Mouse (Mus musculus) forebrain, embryonic 12.5 days (tissue): ENCODE measurements around the gene Ppp1r14c. TPM values are rescaled to one million over a fixed set of nuclear protein-coding genes. Genes with fewer than 3 reads are reported as not detected.

Experiments
- ATAC-seq: fragments of 200-750 bp; cut with Nextera tagmentation; 2 replicates; pipeline ENCODE4 v1.8.0; 2017; ENCODE audit warnings: moderate TSS enrichment; ENCODE audit not compliant: low FRiP score
- H3K27ac ChIP-seq: fragments of 300-500 bp; sonication (generic); 2 replicates; pipeline ENCODE4 v1.5.1; 2016; ENCODE audit warnings: mild to moderate bottlenecking
- H3K27me3 ChIP-seq: fragments of 300-500 bp; sonication (generic); 2 replicates; pipeline ENCODE4 v1.6.1; 2016; ENCODE audit warnings: mild to moderate bottlenecking
- H3K36me3 ChIP-seq: fragments of 300-500 bp; sonication (generic); replicated peaks from 2 replicates; pipeline ENCODE4 v1.6.1; 2016; ENCODE audit warnings: mild to moderate bottlenecking
- H3K4me1 ChIP-seq: fragments of 300-500 bp; sonication (generic); 2 replicates; pipeline ENCODE4 v1.6.1; 2016
- H3K4me2 ChIP-seq: fragments of 300-500 bp; sonication (generic); 2 replicates; pipeline ENCODE4 v1.6.1; 2016; ENCODE audit warnings: mild to moderate bottlenecking, moderate library complexity
- H3K4me3 ChIP-seq: fragments of 300-500 bp; sonication (generic); replicated peaks from 2 replicates; pipeline ENCODE4 v1.5.1; 2016; ENCODE audit warnings: mild to moderate bottlenecking
- H3K9ac ChIP-seq: fragments of 300-500 bp; sonication (generic); 2 replicates; pipeline ENCODE4 v1.6.1; 2016; ENCODE audit warnings: mild to moderate bottlenecking
- H3K9me3 ChIP-seq: fragments of 300-500 bp; sonication (generic); 2 replicates; pipeline ENCODE4 v1.6.1; 2016
- WGBS: fragments of 180-500 bp; shearing (Covaris S2); methylation state at CpG from one replicate; pipeline ENCODE4 v1.1.7; 2016; 5-methylcytosine and 5-hydroxymethylcytosine counted together
- microRNA-seq: library from miRNA; unstranded; fragments of <30 nt; microRNA quantifications from one replicate; pipeline ENCODE4, GENCODE M21; 2017
- polyA plus RNA-seq: library from polyadenylated mRNA; unstranded; fragments of >200 nt; fragmentation: Nextera tagmentation; extraction: Ambion mirVana; gene quantifications from 2 replicates; pipeline ENCODE4 v1.2.1, GENCODE M21; 2016

Gene Ppp1r14c
- polyA plus RNA-seq, 1 experiment from 2014 or later, result 8.0 TPM

GRCm38 (mm10) chr10:3507484-3508221 lies 141.8 kb downstream of the Ppp1r14c start:
- Histone ChIP-seq H3K4me3 (no peak overlapping the region), H3K9ac (no peak overlapping the region), H3K27ac (no peak overlapping the region), H3K9me3 (no peaks in the 10 kb centered on the region), H3K4me1 (peaks cover 12% of the 10 kb centered on the region), H3K27me3 (no peaks in the 10 kb centered on the region), H3K4me2 (no peak overlapping the region), H3K36me3 (no peaks in the 10 kb centered on the region)
- 62% methylated on average over 8 of the region's 8 CpGs for WGBS
- ATAC-seq, result peak; percentile 64; the same call in 1 of the 2 replicates

DNA sequence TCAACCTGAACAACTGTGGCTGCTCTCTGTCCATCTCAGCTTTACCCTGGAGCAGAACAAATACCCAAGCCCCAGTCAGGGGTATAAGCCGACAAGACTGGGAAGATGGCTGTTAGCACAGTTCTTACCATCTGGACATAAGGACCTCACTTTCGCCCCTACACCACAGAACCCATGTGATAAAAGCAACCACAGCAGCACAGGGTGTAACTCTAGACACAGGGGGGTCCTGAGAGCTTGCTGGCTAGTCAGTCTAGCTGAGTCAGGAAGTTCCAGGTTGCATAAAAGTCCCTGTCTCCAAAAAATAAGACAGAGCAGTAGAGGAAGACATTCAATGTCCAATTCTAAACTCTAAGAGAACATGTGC lies 142.3 kb downstream of the Ppp1r14c start:
- WGBS, result 78% methylated on average over 2 of the region's 2 CpGs
- H3K4me1 ChIP-seq, result peaks cover 12% of the 10 kb centered on the region
- no peaks in the 10 kb centered on the region for H3K9me3 ChIP-seq
- no peak overlapping the region for H3K27ac ChIP-seq
- no peak overlapping the region for H3K9ac ChIP-seq
- no peak; the same call in 1 of the 2 replicates for ATAC-seq
- no peak overlapping the region for H3K4me2 ChIP-seq
- no peaks in the 10 kb centered on the region for H3K27me3 ChIP-seq
- no peak overlapping the region for H3K4me3 ChIP-seq
- H3K36me3 ChIP-seq, result no peaks in the 10 kb centered on the region

- ATAC-seq, result no peak
- Histone ChIP-seq H3K4me1 (peaks cover 12% of the 10 kb centered on the region), H3K9ac (no peak overlapping the region), H3K27ac (no peak overlapping the region), H3K4me2 (no peak overlapping the region), H3K27me3 (no peaks in the 10 kb centered on the region), H3K9me3 (no peaks in the 10 kb centered on the region), H3K36me3 (no peaks in the 10 kb centered on the region), H3K4me3 (no peak overlapping the region)
- 80% methylated on average over 2 of the region's 2 CpGs for WGBS
Observed at GRCm38 (mm10) chr10:3508746-3509145, 142.9 kb downstream of the Ppp1r14c start.

- 61% methylated on average over 7 of the region's 7 CpGs for WGBS
- Histone ChIP-seq H3K27ac (no peak overlapping the region), H3K4me1 (peaks cover 12% of the 10 kb centered on the region), H3K4me3 (no peak overlapping the region), H3K4me2 (no peak overlapping the region), H3K9ac (no peak overlapping the region), H3K9me3 (no peaks in the 10 kb centered on the region), H3K36me3 (no peaks in the 10 kb centered on the region), H3K27me3 (no peaks in the 10 kb centered on the region)
- no peak for ATAC-seq
Observed at GRCm38 (mm10) chr10:3509663-3510277, 143.9 kb downstream of the Ppp1r14c start.

- Histone ChIP-seq H3K36me3 (no peaks in the 10 kb centered on the region), H3K4me3 (no peak overlapping the region), H3K27ac (no peak overlapping the region), H3K9ac (no peak overlapping the region), H3K4me2 (no peak overlapping the region), H3K27me3 (no peaks in the 10 kb centered on the region), H3K4me1 (peaks cover 12% of the 10 kb centered on the region), H3K9me3 (no peaks in the 10 kb centered on the region)
- no peak for ATAC-seq
- 79% methylated on average over 3 of the region's 3 CpGs for WGBS
Observed at GRCm38 (mm10) chr10:3510486-3510885, 144.6 kb downstream of the Ppp1r14c start.

DNA sequence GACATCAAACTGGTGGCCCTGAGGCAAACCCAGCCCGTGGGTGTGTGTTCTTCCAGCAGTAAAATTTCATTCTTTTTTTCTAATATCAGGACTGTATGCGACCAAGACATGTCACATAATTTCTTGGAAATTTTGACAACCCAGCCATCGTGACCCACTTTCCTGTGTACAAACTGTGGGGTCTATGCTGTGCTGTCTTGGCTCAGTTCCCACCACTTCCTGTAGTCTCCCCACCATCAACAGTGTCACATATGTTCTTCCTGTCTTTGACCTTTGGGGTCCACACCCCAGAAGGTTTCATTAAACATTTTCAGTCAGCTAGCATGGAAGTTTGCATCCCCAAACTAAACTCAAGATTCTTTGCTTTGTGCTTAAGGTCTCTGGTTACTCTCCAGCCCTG lies 145.5 kb downstream of the Ppp1r14c start:
- Histone ChIP-seq H3K27ac (no peak overlapping the region), H3K4me3 (no peak overlapping the region), H3K9me3 (no peaks in the 10 kb centered on the region), H3K4me2 (no peak overlapping the region), H3K27me3 (no peaks in the 10 kb centered on the region), H3K4me1 (peaks cover 12% of the 10 kb centered on the region), H3K9ac (no peak overlapping the region), H3K36me3 (no peaks in the 10 kb centered on the region)
- no peak for ATAC-seq
- 78% methylated on average over 3 of the region's 3 CpGs for WGBS

- H3K27ac ChIP-seq, result no peak overlapping the region
- H3K4me1 ChIP-seq, result peaks cover 10% of the 10 kb centered on the region
- H3K4me3 ChIP-seq, result no peak overlapping the region
- H3K27me3 ChIP-seq, result no peaks in the 10 kb centered on the region
- H3K4me2 ChIP-seq, result no peak overlapping the region
- no peak overlapping the region for H3K9ac ChIP-seq
- H3K36me3 ChIP-seq, result no peaks in the 10 kb centered on the region
- ATAC-seq, result no peak
- WGBS, result 68% methylated on average over 8 of the region's 8 CpGs
- no peaks in the 10 kb centered on the region for H3K9me3 ChIP-seq
Observed at GRCm38 (mm10) chr10:3512620-3513305, 146.9 kb downstream of the Ppp1r14c start.

DNA sequence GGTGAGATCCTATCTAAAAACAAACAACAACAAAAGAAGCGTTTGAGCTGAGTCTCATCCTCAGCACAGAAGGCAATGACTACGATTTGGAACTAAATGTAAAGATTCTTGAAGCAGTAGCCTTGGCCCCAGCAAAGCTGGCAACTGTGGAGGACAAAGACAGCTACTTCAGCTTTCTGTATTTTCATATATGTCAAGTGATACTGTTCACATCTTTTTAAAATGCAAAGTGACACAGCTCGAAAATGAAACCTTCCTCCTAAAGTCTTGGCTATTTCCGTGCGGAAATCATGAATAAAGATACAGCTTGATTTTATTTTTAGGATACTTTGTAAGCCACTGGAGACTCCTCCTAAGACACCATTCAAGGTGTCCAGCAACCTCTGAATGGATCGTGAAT lies 148.1 kb downstream of the Ppp1r14c start:
- Histone ChIP-seq H3K36me3 (no peaks in the 10 kb centered on the region), H3K4me1 (peaks cover 5% of the 10 kb centered on the region), H3K27ac (no peak overlapping the region), H3K27me3 (no peaks in the 10 kb centered on the region), H3K9me3 (no peaks in the 10 kb centered on the region), H3K4me3 (no peak overlapping the region), H3K4me2 (no peak overlapping the region), H3K9ac (no peak overlapping the region)
- ATAC-seq, result no peak
- 78% methylated on average over 6 of the region's 6 CpGs for WGBS

Small RNA genes lying within 50 kb of the gene (microRNA-seq; reads per million reads assigned to microRNA genes)
- not detected for gene Gm24482

Other genes with a start within 250 kb of the Ppp1r14c start
- gene H60c, start 98.3 kb upstream of the Ppp1r14c start, polyA plus RNA-seq, result not detected in 2 replicates
- not detected in 2 replicates for gene Iyd, start 174.2 kb downstream of the Ppp1r14c start, polyA plus RNA-seq